Mouse (Mus musculus): Measurements from ENCODE around the gene Cd164. TPM values are rescaled to one million over a fixed set of nuclear protein-coding genes. Genes with fewer than 3 reads are reported as not detected.

Cd164 gene
- 10 to 100 TPM in 1 of 2 experiments, 1 to 10 TPM in 1; 9.6 to 53.6 TPM for polyA plus RNA-seq (2012; fragmentation: generic; extraction: Trizol)

DNA sequence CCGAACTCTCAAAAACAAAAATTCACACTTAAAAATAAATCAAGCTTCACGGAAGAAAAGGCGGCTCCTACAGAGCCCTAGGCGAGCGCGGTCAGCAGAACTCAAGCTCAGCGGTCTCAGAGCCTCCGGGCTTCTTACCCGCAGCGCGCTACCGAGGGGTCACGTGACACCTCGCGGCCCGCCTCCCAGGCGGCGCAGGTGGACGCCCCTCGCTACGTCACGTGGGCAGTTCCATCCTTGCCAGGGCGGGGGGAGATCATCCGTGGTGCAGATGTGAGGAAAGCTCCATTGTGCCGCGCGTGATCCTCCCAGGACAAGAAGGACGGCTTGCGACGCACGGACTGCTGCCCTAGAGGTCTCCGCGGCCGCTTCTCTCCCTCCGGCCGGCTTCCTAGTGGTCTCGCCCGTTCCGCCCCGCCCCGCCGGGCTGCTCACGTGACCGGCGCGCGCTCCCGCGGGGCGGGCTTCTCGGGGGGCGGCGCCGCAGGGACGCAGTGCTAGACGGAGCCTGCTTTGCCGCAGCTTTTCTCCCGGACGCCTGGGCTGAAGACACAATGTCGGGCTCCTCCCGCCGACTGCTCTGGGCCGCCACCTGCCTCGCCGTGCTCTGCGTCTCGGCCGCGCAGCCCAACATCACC is at the start of gene Cd164:
TSS of gene Cd164 (plus strand) at position 434 of the 638 bp plus-strand sequence.

DNA sequence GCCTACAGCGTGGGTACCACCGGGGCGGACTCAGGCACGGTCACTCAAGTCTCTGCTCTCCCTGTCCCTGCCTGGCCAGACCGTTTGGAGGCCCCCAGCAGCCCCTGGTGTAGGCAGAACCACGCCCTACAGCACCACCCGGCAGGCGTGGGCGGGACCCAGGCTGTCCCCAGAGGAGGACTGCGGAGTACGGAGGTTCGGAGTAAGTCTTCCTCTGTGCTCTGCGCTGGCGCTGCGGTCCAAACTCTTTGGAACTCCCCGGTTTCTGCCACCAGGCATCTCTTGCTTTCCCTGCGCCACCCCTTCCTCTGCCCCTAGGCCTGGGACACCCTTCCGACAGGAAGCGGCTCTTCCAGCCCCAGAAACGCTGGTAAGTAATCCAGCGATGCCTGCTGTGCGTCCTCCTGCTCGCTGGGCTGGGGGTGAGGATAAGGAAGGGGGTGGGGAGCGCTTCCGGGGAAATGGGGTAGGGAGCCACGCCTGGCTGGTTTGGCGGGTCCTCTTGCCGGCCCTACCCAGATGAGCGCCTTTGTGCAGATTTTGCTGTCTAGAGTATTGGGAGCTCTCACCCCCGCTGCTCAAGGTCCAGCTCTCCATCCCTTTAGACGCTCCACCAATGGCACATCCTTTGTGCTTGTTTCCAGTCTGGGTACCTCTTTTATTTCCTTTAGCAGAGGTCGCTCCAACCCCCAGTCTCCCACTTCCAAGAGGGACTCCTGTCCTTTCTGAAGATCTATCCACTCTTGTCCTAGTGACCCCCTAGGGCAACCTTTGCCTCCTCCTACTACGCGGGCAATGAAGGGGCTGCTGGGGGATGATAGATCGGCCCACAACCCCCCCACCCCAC is 42.8 kb upstream of the Cd164 start, which contains the start of gene Mical1:
TSS of gene Mical1 (plus strand) at position 144 of the 847 bp plus-strand sequence.

DNA sequence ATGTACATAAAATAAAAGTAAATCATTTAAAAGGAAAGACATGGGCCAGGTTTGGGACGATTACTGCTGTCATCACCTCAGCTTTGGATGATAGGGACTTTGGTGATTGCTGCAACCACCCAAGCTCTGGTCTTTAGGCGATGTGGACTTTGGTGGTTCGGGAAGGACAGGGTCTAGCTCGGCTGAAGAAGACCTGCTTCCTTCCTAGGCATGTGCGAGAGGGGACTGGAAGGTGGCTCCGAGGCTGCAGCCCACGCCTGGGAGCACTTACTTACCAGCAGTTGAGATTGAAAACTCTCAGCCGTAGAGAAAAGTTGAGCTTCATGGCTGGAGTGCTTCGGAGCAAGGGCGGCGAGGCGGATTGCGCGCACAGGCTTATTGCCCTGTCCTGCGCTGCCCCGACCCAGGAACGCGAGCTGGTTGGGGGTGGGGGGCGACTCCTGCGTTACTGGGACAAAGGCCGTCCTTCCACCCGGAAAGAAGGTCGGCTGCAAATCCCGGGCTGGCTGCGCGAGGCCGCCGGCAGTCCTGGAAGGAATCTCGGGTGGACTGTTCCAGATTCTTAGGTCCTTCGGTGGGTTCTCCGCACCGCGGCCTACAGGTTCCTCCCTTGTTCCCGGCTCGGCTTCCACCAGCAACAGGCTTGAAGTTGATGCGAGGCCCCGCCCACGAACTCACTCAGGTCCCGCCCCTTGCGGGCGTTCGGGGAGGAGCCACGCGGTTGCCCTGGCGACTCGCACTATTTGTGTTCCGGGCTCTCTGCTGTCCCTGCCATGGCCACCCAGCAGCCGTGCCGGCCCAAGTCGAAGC is 29.3 kb upstream of the Cd164 start, which contains the start of the genes Smpd2 and Ppil6:
TSS of gene Smpd2 (minus strand) at position 662 of the 810 bp plus-strand sequence.
TSS of gene Ppil6 (plus strand) at position 732 of the 810 bp plus-strand sequence.

Other genes with a start within 250 kb of the Cd164 start
- gene Fig4, start 216.2 kb upstream of the Cd164 start, polyA plus RNA-seq (2012; fragmentation: generic; extraction: Trizol): 10 to 100 TPM in 1 of 2 experiments, 1 to 10 TPM in 1; 4.3 to 23.1 TPM
- under 1 TPM; under 0.01 to 0.01 TPM for gene Ak9, start 215.4 kb upstream of the Cd164 start, polyA plus RNA-seq (2012; fragmentation: generic; extraction: Trizol)
- 10 to 100 TPM in 1 of 2 experiments, 1 to 10 TPM in 1; 1.9 to 13.6 TPM for gene Zbtb24, start 69.0 kb upstream of the Cd164 start, polyA plus RNA-seq (2012; fragmentation: generic; extraction: Trizol)
- 10 to 100 TPM in 1 of 2 experiments, 1 to 10 TPM in 1; 7.6 to 18.9 TPM for gene Mical1, start 43.1 kb upstream of the Cd164 start, polyA plus RNA-seq (2012; fragmentation: generic; extraction: Trizol)
- 10 to 100 TPM; 30.5 to 64.0 TPM for gene Smpd2, start 29.0 kb upstream of the Cd164 start, polyA plus RNA-seq (2012; fragmentation: generic; extraction: Trizol)
- gene Ppil6, start 29.0 kb upstream of the Cd164 start, polyA plus RNA-seq (2012; fragmentation: generic; extraction: Trizol): under 1 TPM; 0.05 to 0.28 TPM
- gene Ccdc162, start 197.2 kb downstream of the Cd164 start, polyA plus RNA-seq (2012; fragmentation: generic; extraction: Trizol): under 1 TPM; 0.05 to 0.53 TPM

Data from C3H10T1/2 (cell line).